Mouse (Mus musculus) small intestine, adult 2 months (tissue): ENCODE data around the gene Cdh4.

Experiments used
- CTCF ChIP-seq: fragments of 200-500 bp; IDR thresholded peaks from 2 replicates; pipeline ENCODE4 v1.5.1; 2012; ENCODE audit warnings: low read depth, mild to moderate bottlenecking, control low read depth, inconsistent platforms, low read length, moderate library complexity, mixed read lengths; ENCODE audit not compliant: insufficient replicate concordance, insufficient read length; ENCODE audit errors: extremely low read depth
- POLR2A ChIP-seq: fragments of 200-500 bp; IDR thresholded peaks from 2 replicates; pipeline ENCODE4 v1.6.1; 2012; ENCODE audit warnings: low read depth, mild to moderate bottlenecking, control low read depth, inconsistent platforms, low read length, moderate library complexity

GRCm38 (mm10) chr2:179605255-179605654 is 163.0 kb downstream of the Cdh4 start:
- TF ChIP-seq CTCF (no peak), POLR2A (no peak)
